Mouse (Mus musculus) olfactory bulb, adult 2 months (tissue): ENCODE results near the gene Trim27. TPM values are rescaled to one million over a fixed set of nuclear protein-coding genes. Genes with fewer than 3 reads are reported as not detected.

Experiments used
- H3K27ac ChIP-seq: fragments of 200-500 bp; 2 replicates; pipeline ENCODE4 v1.5.1; 2012; ENCODE audit warnings: low read depth, low read length; ENCODE audit not compliant: insufficient read depth
- H3K4me1 ChIP-seq: fragments of 200-500 bp; 2 replicates; pipeline ENCODE4 v1.6.1; 2012; ENCODE audit warnings: low read length; ENCODE audit not compliant: control insufficient read depth, insufficient read depth
- H3K4me3 ChIP-seq: fragments of 200-500 bp; 2 replicates; pipeline ENCODE4 v1.5.1; 2012; ENCODE audit warnings: mild to moderate bottlenecking, low read depth, low read length, moderate library complexity; ENCODE audit not compliant: insufficient read depth
- CTCF ChIP-seq: fragments of 200-500 bp; IDR thresholded peaks from 2 replicates; pipeline ENCODE4 v1.5.1; 2012; ENCODE audit warnings: low read depth, mild to moderate bottlenecking, low read length, moderate library complexity; ENCODE audit not compliant: insufficient read depth
- POLR2A ChIP-seq: fragments of 200-500 bp; IDR thresholded peaks from 2 replicates; pipeline ENCODE4 v1.6.1; 2012; ENCODE audit warnings: mild to moderate bottlenecking, low read depth, low read length, moderate library complexity; ENCODE audit not compliant: insufficient read depth
- WGBS: fragments of 180-500 bp; shearing (Covaris S2); methylation state at CpG from one replicate; pipeline ENCODE4 v1.1.7; 2018; 5-methylcytosine and 5-hydroxymethylcytosine counted together
- polyA plus RNA-seq: library from polyadenylated mRNA; stranded (reverse); fragments of >200 nt; gene quantifications from 2 replicates; pipeline ENCODE4 v1.2.4, GENCODE M21; 2012; ENCODE audit warnings: low replicate concordance; ENCODE audit not compliant: missing spikeins, insufficient read depth, insufficient read length

Trim27 gene
- polyA plus RNA-seq, 1 experiment = not detected

DNA sequence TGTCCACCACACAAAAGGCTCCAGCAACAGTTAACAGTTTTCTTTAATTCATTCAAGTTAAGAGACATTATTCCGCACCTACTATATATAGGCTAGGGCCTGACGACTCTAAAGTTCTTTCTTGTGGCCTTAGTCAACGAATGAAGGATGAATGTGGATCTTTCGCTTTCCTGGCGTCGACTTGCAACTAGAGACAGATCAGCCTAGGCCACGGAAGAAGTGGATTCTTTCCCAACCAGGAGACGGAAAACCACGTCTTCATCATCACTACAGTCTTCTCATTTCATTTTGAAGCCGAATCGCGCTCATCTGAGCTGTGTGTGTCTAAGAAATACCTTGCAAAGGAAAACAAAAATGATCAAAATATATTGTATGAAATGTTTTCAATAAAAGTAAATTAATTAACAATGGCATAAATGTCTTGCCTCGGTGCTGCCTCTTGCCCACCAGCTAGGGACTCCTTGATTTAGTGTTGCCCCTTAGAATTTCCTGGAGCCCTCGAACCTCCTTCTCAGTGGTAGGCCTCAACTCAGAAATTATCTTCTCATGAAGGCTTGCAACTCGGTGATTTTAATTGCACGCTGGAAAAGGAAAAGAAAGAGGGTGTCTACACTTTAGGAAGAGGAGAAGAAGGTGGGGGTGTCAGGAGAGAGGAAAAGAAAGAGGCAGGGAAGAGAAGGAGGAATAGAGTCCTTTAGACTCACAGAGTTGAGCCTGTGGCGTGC is 8.7 kb upstream of the Trim27 start:
- Histone ChIP-seq H3K4me1 (peaks cover 3% of the 10 kb centered on the region), H3K27ac (no peak overlapping the region), H3K4me3 (peak overlapping the region; percentile 29)
- TF ChIP-seq POLR2A = no peak
- TF ChIP-seq CTCF = no peak
- 67% methylated on average over 17 of the region's 17 CpGs for WGBS

DNA sequence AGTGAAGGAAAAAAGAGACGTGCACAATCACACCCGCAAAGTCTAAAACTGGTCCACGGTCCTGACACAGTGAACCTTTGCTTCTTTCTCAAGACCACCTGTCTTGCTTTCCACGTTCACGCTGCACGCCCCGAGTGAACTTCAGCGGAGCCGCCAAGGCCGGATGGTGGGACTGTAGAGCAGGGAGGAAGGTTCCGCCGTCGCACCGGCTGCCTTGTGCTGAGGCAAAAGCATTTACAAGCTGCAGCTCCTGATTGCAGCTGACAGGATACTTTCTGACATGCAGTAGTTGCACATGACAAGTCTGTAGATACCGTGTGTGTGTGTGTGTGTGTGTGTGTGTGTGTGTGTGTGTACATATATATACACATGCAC is 8.1 kb upstream of the Trim27 start:
- Histone ChIP-seq H3K4me3 (peak overlapping the region; percentile 29), H3K27ac (no peak overlapping the region), H3K4me1 (peaks cover 3% of the 10 kb centered on the region)
- TF ChIP-seq POLR2A (no peak), CTCF (no peak)
- whole genome bisulfite sequencing = 13% methylated on average over 15 of the region's 15 CpGs

DNA sequence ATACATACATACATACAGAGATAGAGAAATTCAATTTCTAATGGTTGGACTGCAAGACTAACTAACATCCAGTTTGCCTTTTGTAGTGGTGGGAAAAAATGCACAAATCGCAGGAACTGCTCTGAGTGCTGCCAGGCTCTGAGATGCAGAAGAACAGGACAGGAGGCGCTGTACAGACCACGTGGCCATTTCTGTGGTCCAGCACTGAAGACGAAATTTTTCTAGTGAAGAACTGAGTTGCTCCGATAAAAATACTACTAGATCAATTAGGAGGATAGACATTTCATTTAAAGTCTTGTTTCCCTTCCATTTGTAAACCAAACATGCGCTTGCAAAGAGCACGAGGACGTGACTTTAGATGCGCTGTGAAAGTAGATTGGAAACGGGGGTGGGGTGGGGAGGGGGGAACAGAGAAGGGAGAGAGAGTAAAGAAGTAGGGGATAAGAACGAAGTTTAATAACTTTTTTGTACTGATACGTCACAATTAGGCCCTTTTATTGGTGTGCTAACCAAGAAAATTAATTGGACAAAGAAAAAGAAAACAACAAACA is 7.6 kb upstream of the Trim27 start:
- Histone ChIP-seq H3K4me1 (peaks cover 3% of the 10 kb centered on the region), H3K27ac (no peak overlapping the region), H3K4me3 (peak overlapping the region; percentile 29; the same call in 1 of the 2 replicates)
- TF ChIP-seq POLR2A (no peak), CTCF (no peak)
- 3% methylated on average over 12 of the region's 12 CpGs for WGBS

DNA sequence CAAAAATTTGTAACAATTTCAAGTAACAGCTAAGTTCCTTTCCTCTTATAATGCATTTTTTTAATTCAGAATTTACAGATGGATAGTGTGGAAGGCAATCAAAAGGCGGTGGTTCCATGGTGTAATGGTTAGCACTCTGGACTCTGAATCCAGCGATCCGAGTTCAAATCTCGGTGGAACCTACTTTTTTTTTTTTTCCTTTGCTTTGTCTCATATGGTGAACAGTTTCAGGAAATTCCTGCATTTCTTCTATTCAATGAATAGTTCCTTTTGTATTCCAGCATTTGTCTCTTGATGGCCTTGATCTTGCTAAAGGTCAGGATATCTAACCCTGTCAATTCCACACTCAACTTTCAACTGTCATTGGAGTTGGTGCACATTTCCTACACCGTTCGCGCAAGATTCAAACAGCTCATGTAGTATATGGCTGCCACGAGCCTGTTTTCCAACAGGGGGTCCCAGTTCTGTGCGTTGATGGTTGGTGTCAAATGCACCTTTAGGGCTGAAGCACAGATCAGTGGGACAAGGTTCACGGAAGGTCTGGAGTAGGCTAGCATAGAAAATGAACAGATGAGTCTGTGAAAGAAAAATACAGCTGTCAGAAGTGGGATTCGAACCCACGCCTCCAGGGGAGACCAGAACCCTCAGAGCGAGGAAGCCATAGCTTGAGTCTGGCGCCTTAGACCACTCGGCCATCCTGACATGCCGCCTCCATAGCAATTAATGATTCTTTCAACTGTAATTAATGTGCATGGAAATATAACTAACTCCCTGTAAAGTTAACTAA is 6.8 kb upstream of the Trim27 start:
- under 1% methylated on average over 16 of the region's 16 CpGs for WGBS
- H3K4me3 ChIP-seq = peak overlapping the region; percentile 45
- H3K27ac ChIP-seq = no peak overlapping the region
- no peak for TF ChIP-seq CTCF
- no peak for TF ChIP-seq POLR2A
- H3K4me1 ChIP-seq = peaks cover 3% of the 10 kb centered on the region

DNA sequence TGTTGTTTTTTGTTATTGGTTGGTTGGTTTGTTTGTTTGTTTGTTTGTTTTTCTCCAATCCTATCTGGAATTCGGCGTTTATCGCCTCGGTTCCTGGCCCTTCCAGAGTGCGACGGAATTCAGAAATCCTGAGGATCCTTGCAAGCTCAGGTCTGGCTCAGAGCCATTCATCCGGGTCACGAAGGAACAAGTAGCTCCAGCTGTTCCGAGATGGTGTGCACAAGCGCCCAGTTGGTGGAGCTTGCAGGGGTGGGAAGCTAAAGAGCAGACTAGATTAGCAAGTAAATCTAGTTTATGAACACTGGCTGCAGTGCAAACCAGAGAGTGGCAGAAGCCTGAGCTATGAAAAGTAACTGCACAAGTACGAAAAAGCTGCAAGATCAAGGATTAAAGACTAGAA is 6.2 kb upstream of the Trim27 start:
- TF ChIP-seq CTCF = no peak
- Histone ChIP-seq H3K27ac (0 out of 2 replicates have a peak overlapping the region, but pooled peaks have one; percentile 16), H3K4me3 (peak overlapping the region; percentile 45), H3K4me1 (peaks cover 3% of the 10 kb centered on the region)
- WGBS = 0% methylated on average over 11 of the region's 11 CpGs

DNA sequence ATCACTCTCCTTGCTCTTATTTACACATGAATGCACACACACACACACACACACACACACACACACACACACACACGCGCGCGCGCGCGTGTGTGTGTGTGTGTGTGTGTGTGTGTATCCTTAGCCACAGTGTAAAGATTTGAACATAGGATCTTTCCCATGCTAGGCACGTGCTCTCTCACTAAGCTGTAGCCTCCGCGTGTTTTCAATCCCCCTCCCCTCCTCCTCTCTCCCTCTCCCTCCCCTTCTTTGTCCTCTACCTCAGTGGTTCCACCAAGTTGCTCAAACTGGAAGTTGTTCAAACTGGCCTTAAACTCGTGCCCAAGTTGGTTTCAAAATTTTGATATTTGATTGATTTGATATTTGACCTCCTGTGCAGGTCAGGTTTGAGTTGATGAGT is 2.5 kb upstream of the Trim27 start:
- whole genome bisulfite sequencing = 68% methylated on average over 11 of the region's 11 CpGs
- no peak for TF ChIP-seq CTCF
- TF ChIP-seq POLR2A = no peak

DNA sequence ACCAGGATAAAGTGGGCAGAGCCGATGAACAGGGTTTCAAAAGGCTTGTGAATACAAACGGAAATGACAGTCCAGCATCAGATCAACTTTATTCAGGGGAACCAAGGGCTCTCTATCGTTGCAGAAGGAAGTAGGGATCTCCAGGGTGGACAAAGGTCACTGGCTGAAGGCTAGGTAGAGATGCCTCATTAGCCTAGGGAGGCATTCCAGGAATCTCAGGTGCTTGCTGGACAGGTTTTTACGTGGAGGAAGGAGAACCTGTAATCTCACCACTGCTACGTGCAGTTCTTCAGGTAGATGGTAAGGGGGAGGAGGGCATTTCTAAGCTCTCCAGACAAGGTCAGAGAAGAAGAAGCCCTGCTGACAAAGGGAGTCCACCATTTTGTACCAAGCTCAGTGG is 1.6 kb upstream of the Trim27 start:
- no peak overlapping the region for H3K4me3 ChIP-seq
- 73% methylated on average over 5 of the region's 5 CpGs for WGBS
- peaks cover 7% of the 10 kb centered on the region for H3K4me1 ChIP-seq
- no peak overlapping the region for H3K27ac ChIP-seq
- TF ChIP-seq CTCF = no peak
- no peak for TF ChIP-seq POLR2A

More for the DNA sequence above, 2.5 kb upstream of the Trim27 start:
- H3K27ac ChIP-seq = no peak overlapping the region
- H3K4me1 ChIP-seq = peaks cover 1% of the 10 kb centered on the region; the same call in 1 of the 2 replicates
- H3K4me3 ChIP-seq = no peak overlapping the region

DNA sequence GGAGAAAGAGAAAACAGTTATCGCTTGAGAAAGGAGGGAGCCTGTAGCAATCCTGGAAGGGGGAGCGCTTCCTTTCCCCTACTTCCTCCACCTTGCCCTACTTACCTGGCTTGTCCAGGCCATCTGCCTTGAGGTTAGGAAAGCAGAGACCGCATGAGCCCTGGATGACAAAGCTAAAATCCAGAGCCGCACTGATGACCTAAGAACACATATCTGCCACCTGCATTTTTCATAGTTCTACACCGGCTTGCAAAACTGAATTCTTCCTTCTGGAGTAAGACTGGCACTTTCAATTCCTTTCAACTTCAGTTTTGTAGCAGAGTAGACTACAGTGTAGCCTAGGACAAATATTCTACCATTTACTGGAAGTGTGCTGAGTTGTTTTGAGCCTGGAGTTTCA is 881 bp upstream of the Trim27 start:
- Histone ChIP-seq H3K4me1 (peaks cover 7% of the 10 kb centered on the region), H3K27ac (no peak overlapping the region), H3K4me3 (no peak overlapping the region)
- TF ChIP-seq POLR2A (no peak), CTCF (no peak)
- WGBS = 92% methylated on average over 5 of the region's 5 CpGs

DNA sequence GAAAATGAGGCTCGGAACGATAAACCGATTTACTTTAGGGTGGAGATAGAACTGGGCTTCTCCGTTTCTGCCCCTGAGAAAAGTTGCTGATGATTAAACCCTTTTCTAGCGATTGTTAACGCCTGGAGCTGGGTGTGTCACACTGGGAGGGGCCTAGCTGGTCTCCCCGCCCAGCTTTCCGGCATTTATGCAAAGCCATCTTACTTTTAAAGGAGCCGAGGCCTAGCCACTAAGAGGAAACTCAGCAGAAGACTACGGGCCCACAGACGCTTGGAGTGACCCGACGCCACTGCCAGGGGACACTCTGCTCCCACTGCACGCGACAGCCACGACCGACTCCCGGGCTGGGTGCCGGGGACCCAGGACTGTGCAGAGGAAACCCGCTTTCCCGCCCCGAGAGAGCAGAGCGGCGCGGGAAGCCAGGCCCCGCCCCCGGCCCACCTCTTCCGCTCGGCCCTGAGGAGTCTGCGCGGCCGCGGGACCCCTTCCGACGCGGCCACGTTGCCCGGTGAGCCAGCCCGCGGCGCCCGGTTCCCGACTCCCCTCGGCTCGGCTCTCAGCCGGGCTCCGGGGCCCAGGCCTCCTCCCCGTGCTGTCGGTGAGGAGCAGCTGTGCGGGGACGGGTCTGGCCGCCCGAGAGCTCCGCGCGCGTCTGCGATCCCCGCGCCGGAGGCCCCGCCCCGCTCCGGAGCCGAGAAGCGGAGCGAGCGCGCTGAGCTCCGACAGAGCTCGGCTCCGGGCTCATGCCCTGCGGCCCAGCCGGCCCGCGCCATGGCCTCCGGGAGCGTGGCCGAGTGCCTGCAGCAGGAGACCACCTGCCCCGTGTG is 692 bp downstream of the Trim27 start:
- under 1% methylated on average over 80 of the region's 80 CpGs for WGBS
- peak overlapping the region; percentile 99 for H3K4me3 ChIP-seq
- TF ChIP-seq POLR2A (peak; percentile 67), CTCF (no peak)
- H3K4me1 ChIP-seq = peaks cover 10% of the 10 kb centered on the region
- H3K27ac ChIP-seq = peak overlapping the region; percentile 88
